Mouse (Mus musculus) common myeloid progenitor, adult 5-6 weeks (primary cell): ENCODE measurements around the gene Prdm12. TPM values are rescaled to one million over a fixed set of nuclear protein-coding genes. Genes with fewer than 3 reads are reported as not detected.
"Not testable (repeated sequence)": the region's sequence is repeated elsewhere in the genome, so short reads cannot be mapped to it uniquely, and the experiment has no call there.

Experiments used
- ATAC-seq: replicated peaks from 2 replicates; pipeline ENCODE4 v1.8.0; 2016; ENCODE audit warnings: low read depth, mild to moderate bottlenecking, moderate TSS enrichment, inconsistent platforms; ENCODE audit not compliant: poor library complexity, severe bottlenecking
- total RNA-seq: library from RNA; stranded (forward); fragments of 200-1000, 187-1606 nt; gene quantifications from 2 replicates; pipeline ENCODE4 v1.2.3, GENCODE M21; 2017

Prdm12 gene
- total RNA-seq, 1 experiment from 2014 or later = not detected

DNA sequence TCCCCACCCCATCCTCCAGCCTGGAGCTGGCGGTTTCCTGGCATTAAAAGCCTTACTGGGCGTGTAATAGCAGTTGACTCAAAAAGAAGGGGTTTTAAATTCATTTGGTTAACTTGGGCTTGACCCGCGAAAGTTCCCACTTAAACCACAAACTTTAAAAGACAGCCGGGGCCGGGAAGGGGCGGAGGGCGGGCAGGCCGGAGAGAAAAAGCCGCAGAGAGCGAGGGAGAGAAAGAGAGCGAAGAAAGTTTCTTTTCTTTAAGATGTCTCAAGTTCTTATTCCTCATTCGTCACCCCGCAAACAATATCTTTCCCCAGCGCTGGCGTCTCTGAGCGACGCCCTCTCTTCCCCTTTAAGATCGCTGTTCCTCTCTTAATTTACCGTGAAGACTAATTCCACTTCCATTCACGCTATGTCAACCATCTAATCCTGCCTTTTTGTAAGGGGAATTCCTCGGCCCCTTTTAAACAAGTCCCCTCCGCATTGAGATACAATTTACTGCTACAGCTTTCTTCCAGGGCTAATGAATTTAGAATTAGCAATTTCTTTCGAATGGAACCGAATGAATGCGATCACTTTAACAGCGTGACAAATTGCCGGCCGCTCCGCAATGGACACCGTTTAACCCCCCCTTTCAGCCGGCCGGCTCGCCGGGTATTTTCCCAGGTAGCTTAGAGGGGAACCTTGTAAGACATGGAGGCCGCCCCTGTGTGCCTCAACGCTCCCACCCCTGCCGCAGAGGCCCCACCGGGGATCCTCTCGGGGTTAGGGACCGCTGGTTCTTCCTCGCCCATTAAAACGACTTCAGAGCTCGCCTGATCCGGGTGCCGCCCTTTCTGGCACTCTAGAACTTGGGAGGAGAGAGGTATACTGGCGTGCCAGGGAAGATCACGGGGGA, 1.0 kb downstream of the Prdm12 start:
- no peak for ATAC-seq

DNA sequence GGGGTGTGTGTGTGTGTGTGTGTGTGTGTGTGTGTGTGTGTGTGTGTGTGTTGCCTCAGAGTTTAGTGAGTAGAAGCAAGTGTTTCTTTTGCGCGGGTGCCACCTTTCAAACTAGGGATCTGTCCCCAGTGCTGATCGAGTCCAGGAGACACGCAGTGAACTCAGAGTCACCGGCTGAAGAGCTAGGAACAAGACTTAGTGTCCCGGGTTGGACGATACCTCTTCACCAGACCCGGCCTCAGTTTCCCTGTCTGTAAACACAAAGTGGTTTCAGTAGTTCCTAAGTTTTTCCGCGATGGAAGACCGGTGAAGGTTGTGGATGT, 1.6 kb downstream of the Prdm12 start:
- no peak for ATAC-seq

DNA sequence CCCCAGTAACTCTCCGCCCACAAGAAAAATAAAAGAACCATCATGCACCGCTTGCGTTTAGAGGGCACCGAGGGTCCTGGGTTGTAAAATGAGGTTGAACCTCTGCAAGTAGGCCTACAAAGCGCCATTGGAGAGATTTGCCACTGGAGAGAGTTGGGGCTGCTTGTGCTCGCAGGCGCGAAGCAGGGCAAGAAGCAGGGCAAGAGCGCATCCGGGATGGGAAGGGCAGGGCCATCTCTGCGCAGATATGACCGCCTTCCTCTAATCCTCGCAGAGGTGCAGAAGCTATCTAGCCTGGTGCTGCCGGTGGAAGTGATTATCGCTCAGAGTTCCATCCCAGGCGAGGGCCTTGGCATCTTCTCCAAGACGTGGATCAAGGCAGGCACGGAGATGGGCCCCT, 2.1 kb downstream of the Prdm12 start:
- no peak for ATAC-seq

DNA sequence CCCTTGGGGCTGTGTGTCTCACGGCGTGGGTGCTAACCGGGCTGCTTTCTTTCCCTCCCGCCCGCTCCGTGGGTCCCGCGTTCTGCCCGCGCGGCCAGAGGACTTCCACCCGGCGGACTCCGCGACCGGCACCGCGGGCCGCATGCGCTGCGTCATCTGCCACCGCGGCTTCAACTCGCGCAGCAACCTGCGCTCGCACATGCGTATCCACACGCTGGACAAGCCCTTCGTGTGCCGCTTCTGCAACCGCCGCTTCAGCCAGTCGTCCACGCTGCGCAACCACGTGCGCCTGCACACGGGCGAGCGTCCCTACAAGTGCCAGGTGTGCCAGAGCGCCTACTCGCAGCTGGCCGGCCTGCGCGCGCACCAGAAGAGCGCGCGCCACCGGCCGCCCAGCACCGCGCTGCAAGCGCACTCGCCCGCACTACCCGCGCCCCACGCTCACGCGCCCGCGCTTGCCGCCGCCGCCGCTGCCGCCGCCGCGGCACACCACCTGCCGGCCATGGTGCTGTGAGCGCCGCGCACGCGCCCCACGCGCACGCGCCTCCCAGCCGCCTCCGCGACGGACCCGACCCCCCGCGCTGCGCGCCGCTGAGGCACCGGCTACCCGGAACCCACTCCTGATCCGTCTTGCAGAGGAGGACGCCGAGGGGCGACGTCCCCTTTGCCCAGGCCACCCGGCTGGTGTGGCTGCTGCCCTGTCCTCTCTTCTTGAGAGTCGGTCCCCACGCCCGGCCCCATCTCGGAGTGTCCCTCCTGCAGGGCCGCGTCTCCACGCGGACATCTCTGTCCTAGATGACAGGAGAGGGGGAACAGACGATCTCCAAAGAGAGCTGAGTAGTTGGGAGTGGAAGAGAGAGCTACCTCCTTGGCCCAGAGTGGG, 14.4 kb downstream of the Prdm12 start:
- ATAC-seq = no peak

DNA sequence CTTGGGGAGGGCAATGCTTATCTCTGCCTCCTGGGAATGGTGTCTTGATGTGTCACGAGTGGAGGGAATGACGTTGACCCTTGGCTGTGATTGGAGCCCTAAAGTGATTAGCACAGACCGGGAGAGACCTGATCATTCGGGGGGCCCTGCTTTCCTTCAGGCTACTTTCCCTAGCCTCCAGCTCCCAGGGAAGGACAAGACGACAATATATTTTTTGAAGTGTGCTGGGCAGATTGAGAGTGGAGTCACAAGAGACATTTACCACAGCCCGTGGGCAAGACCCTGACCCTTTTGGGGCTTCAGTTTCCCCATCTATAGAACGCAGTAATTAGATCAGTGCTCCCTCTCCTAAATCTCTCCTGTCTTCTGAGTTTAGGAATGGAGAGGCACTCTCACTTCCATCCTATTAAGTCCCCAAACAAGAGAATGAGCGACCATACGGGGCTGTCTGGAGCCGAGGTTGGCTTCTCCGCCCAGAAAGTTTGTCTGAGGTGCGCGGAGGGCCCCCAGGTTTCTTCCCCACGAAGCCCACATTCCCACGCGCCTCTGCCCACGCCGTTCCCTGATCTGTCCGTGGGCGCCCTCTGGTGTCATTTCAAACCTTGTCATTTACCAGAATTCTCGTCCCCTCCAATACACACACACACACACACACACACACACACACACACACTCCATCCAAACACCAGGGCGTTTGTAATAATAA, 15.2 kb downstream of the Prdm12 start:
- ATAC-seq = 0 out of 2 replicates have a peak, but pooled peaks have one; percentile 34

DNA sequence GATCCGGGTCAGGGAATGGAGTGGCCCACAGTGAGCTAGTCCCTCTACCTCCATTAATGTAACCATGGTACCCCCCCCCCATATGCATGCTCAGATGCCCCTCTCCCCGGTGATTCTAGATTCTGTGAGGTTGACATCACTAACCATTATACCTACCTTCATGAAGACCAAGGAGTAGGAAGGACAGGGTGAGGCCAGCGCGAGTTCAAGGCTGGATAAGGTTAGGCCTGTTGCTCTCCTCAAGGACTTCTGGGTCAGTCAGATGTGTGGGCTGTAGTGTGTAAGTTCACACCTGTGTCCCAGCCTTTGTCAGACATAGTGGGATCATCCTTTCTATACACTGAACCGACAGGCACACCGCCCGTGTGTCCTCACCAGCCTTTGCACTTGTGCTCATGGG, 16.5 kb downstream of the Prdm12 start:
- no peak for ATAC-seq

DNA sequence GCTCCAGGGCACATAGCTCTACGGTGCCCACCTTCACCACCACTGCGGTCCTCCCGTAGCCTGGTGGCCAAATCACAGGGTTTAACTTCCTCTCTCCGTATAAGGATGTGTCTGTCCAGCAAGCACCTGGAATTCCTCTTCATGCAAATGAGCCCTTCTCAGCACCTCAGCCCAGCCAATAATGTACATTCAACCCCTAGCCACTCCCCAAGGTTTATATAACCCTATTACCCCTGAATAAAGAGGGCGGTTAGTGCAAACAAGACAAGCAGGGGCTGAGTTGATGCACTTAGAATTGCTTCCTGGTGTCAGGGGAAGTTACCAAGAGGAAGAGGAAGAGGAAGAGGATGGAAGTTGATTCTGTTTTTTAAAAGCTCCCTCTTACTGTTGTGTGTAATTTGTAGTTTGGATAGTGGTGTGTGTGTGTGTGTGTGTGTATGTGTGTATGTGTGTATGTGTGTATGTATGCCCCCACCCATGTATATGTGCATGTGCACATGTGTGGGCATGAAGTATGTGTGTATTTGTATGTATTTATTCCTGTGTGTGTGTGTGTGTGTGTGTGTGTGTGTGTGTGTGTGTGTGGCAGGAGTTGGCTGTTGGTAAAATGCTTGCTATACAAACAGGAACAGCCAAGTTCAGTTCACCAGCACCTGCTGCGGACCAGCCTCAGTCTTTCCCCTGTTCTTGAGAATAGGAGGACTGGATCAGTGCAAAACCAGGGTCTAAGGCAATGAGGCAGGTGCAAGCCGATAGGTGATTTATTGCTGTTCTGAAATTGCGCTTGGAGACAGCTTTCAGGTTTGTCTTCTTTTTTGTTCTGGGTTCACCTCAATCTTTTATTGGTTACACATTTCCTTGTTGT, 23.3 kb downstream of the Prdm12 start:
- ATAC-seq = no peak

DNA sequence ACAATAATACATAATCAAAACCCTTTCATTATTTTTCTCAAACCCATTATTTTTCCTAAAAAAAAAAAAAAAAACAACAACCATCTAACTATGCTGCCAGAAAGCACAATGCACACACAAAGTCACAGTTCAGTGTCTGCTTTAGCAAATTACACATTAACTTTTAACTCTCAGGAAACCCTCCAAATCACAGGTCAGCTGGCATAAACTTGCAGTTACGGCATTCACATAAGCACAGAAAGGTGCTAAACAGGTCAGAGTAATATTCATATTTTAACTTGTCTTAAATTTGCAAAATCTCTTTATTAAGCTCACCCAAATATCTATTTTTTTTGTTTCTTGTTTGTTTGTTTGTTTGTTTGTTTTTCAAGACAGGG, 24.0 kb downstream of the Prdm12 start:
- ATAC-seq = no peak

DNA sequence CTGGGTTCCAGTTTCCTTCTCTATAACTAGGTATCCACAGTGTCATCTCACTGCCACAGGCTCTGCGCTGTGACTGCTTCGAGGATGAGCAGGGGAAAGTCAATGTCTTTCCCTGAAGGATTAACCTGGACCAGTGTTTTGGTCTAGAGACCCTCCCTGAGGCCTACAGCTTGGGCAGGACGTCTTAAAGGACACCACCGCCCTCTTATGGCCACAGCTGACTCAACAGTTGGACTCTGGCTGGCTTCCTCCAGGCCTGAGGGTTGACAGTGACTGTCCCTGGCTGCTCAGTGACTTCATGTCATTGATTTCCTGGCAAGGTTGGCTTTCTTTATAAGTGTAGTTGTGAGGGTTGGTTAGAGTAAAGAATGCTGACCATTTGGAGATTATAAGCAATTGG, 27.5 kb downstream of the Prdm12 start:
- ATAC-seq = no peak; the same call in 1 of the 2 replicates

DNA sequence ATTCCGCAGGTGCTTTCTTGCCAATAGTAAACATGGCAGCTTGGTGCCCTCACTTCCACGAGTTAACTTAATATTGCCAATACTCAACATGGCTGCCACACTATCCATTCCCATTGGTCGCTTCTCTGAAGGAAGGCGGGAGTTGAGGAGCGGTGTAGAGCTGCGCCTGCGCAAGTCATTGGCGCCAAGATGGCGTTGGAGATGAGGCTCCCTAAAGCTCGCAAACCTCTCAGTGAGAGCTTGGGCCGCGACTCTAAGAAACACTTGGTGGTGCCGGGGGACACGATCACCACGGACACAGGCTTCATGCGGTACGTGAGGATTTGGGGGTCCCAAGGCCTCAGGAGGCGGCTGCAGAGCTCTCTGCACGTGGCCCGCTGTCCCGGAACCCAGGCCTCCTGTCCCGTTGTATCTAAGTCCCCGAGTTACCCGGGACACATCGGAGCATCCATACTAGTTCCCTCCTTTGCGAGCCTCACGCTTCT, 30.8 kb downstream of the Prdm12 start, which contains the start of gene Exosc2:
Exosc2 (plus strand) TSS at position 165 of the 485 bp plus-strand sequence.
- peak; percentile 97 for ATAC-seq

DNA sequence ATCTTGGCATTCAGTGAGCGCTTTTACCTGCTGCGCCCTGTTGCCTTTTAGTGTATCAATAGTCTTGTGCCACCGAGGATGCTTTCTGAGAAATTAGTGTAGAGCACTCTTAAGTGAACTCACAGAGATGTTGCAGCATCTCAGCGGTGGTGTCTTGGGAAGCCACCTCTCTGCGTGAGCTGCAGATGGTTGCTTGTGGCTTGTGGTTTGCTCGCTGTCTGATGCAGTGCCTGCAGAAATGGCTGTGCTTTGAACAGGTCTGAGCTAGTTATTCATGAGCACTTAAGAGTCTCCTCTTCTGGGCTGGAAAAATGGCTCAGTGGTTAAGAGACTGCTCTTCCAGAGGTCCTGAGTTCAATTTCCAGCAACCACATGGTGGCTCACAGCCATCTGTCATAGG, 38.8 kb downstream of the Prdm12 start:
- no peak; the same call in 1 of the 2 replicates for ATAC-seq

DNA sequence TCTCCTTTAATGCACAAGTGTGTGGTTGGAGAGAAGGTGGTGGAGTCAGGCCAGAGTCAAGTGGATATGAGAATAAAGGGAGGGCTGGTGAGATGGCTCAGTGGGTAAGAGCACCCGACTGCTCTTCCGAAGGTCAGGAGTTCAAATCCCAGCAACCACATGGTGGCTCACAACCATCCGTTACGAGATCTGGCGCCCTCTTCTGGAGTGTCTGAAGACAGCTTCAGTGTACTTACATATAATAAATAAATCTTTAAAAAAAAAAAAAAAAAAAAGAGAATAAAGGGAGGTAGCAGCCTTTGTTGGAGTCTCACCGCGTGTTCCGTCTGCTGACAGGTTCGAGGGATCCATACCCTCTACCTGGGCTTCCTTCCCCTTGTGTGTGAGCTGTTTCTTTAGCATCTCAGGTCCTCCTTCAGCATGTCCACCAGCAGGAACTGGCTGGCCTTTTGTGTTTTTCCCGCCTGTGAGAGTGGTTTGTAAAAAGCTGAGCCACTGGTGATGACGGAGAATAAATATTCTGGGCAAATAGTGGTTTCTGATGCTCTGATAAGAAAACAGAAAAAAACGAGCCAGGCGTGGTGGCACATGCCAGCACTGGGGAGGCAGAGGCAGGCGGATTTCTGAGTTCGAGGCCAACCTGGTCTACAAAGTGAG, 41.3 kb downstream of the Prdm12 start:
- not testable (repeated sequence) for ATAC-seq

DNA sequence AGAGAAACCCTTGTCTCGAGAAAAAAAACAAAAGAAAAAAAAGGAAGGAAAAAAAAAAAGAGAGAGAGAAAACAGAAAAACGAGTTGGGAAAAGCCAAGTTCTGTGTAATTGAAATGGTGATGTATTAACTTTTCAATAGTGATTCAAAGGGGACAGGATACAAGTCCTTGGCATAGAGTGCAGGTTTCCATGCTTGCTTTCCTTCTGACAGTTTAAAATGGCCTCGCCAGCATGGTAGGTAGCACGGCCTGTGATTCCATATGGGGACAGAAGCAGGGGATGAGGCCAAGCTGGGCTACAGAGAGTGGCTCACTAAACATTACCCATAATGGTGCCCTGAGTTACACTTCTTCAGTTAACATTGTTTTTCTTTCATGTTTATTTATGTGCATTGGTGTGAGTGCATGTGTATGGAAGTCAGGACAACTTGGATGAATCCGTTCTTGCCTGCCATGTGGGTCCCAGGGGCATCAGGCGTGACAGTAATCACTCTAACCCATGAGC, 41.9 kb downstream of the Prdm12 start:
- no peak for ATAC-seq

DNA sequence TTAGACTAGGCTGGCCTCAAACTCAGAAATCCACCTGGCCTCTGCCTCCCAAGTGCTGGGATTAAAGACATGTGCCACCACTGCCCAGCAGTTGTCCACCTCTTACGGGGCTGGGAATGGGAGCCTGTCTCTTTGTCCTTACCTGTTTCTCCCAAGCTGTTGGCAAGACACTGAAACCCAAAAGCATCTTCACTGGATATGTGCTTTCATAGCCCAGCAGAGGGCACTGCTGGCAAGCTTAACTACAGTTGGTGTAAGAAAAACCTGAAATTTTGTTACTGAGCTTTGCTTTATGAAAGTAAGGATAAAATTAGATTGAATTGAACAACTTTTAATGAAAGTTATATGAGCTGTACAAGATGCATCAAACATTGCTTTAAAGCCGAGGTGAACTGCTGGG, 43.8 kb downstream of the Prdm12 start:
- no peak for ATAC-seq

DNA sequence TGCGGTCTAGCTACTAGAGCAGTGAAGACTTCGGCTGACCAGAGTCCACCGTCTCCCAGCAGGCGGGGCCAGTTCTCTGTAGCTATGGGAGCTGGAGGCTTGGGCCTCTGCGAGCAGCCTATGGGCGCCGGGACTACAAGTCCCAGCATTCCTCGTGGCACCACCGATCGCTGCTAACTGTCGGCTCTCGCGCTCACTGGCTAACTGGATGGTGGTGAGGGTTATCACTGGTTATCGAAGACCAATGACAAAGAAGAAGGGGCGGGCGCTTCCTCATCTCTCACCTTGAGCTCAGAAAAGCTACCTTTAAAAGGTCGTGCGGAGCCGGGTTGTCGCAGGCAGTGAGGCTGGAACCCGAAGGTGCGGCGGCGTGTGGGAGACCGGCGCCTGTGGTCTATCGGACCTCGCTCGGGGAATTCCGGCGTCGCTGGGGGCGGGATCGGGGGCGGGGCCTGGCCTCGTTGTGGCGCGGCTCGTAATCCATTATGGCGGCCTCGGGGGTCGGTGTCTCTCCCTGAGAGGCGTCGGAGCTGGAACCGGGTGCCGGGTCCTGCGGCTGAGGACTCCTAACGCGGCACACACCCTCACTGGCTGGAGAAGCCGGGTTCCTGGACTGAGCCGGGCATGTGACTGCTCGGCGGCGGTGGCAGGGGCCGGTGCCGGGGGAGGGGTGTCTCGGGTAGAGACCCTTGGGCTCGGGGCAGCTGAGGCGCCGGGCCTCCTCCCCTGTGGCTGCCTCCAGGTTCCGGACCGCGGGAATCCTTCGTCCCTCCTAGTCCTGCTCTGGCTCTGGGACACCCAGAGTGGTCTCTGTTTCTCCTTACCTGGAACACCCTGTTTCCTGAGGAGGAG, 48.5 kb downstream of the Prdm12 start, which contains the start of gene Abl1:
Abl1 (plus strand) TSS at position 303 of the 852 bp plus-strand sequence.
- peak; percentile 98 for ATAC-seq

DNA sequence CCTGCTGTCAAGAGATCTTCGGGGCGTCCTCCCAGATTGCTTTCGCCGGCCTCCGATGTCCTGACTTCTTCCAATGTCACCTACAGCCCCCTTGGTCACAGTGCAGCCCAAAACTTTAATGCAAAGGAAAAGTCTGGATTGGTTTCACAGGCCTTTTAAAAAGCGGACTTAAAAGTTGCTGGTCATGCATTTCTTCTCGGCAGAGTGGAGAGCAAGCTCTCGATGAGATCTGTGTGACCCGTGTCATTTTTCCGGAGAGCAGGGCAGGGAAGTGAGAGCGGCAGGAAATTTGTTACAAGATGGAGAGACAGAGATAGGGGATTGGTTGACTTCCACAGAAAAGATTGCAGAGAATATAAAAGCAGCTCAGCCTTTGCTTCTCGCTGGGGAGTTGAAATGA, 49.2 kb downstream of the Prdm12 start:
- ATAC-seq = peak; percentile 14; the same call in 1 of the 2 replicates

DNA sequence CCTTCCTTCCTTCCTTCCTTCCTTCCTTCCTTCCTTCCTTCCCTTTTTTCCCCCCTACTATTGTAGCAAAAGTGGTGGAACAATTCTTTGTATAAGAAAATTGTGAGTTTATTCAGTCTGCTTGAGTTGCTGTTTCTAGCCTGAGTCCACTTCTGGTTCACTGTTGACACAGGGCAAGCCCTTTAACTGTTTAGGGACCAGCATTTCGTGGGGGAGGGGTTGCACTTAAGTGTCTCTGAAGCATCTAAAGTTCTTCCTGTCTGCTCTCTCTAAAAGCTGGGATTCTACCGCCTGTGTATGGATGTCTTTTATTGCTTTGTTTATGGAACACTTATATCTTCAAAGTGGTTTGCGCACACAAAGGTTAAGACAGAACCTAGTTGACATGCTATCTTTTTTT, 50.2 kb downstream of the Prdm12 start:
- no peak for ATAC-seq

DNA sequence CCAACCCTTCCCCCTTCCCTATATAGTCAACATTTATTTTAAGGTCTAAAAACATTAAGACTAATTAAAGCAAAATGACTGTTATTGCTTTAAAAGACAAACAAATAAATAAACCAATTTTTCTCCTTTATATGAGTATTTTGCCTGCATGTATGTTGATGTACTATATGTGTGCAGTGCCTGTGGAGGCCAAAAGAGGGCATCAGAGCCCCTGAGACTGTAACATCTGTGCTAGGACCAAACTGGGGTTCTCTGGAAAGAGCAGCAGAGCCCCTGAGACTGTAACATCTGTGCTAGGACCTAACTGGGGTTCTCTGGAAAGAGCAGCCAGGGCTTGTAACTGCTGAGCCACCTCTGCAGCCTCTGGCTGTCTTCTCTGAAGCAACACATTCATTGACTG, 58.4 kb downstream of the Prdm12 start:
- 0 out of 2 replicates have a peak, but pooled peaks have one; percentile 60 for ATAC-seq
